Mouse (Mus musculus) neural tube, embryonic 11.5 days (tissue): Measurements from ENCODE around the gene Cfap126. TPM values are rescaled to one million over a fixed set of nuclear protein-coding genes. Genes with fewer than 3 reads are reported as not detected.
"Not testable (repeated sequence)": the region's sequence is repeated elsewhere in the genome, so short reads cannot be mapped to it uniquely, and the experiment has no call there.

Source experiments
- ATAC-seq: fragments of 200-750 bp; cut with Nextera tagmentation; 2 replicates; pipeline ENCODE4 v1.8.0; 2017; ENCODE audit warnings: moderate number of reproducible peaks, mild to moderate bottlenecking, moderate TSS enrichment, moderate library complexity; ENCODE audit not compliant: insufficient read depth, low FRiP score, low TSS enrichment
- DNase-seq: peaks from one replicate; pipeline ENCODE4 v3.0.0-alpha.2; 2015; ENCODE audit warnings: low spot score
- H3K27ac ChIP-seq: fragments of 300-500 bp; sonication (generic); 2 replicates; pipeline ENCODE4 v1.5.1; 2014; ENCODE audit warnings: low read depth, mild to moderate bottlenecking, low read length
- H3K27me3 ChIP-seq: fragments of 300-500 bp; sonication (generic); 2 replicates; pipeline ENCODE4 v1.6.1; 2014; ENCODE audit warnings: mild to moderate bottlenecking, low read length, mixed read lengths; ENCODE audit not compliant: control insufficient read depth, insufficient read depth
- H3K36me3 ChIP-seq: fragments of 300-500 bp; sonication (generic); 2 replicates; pipeline ENCODE4 v1.6.1; 2014; ENCODE audit warnings: mild to moderate bottlenecking, low read length, moderate library complexity, mixed read lengths; ENCODE audit not compliant: control insufficient read depth, insufficient read depth
- H3K4me1 ChIP-seq: fragments of 300-500 bp; sonication (generic); 2 replicates; pipeline ENCODE4 v1.6.1; 2014; ENCODE audit warnings: low read length, mixed read lengths; ENCODE audit not compliant: control insufficient read depth, insufficient read depth
- H3K4me2 ChIP-seq: fragments of 300-500 bp; sonication (generic); 2 replicates; pipeline ENCODE4 v1.6.1; 2014; ENCODE audit warnings: low read depth, mild to moderate bottlenecking, moderate library complexity
- H3K4me3 ChIP-seq: fragments of 300-500 bp; sonication (generic); 2 replicates; pipeline ENCODE4 v1.5.1; 2014; ENCODE audit warnings: low read depth, low read length
- H3K9ac ChIP-seq: fragments of 300-500 bp; sonication (generic); 2 replicates; pipeline ENCODE4 v1.6.1; 2014; ENCODE audit warnings: mild to moderate bottlenecking, low read length
- H3K9me3 ChIP-seq: fragments of 300-500 bp; sonication (generic); 2 replicates; pipeline ENCODE4 v1.6.1; 2016; ENCODE audit warnings: low read length; ENCODE audit not compliant: control insufficient read depth
- WGBS: fragments of 180-500 bp; shearing (Covaris S2); extraction: QIAGEN DNeasy Blood & Tissue Kit; methylation state at CpG from one replicate; pipeline ENCODE4 v1.1.7; 2014; 5-methylcytosine and 5-hydroxymethylcytosine counted together
- polyA plus RNA-seq: library from polyadenylated mRNA; unstranded; fragments of >200 nt; fragmentation: Nextera tagmentation; extraction: Ambion mirVana; gene quantifications from 2 replicates; pipeline ENCODE4 v1.2.1, GENCODE M21; 2014

Gene Cfap126
- polyA plus RNA-seq, 1 experiment from 2014 or later = 2.2 TPM

- H3K9me3 ChIP-seq, DNase-seq: not testable (repeated sequence)
These were observed 41.5 kb upstream of the Cfap126 start for GRCm38 (mm10) chr1:171072217-171072616.

GRCm38 (mm10) chr1:171074283-171074682 lies 39.4 kb upstream of the Cfap126 start:
- H3K4me2 ChIP-seq, H3K4me3 ChIP-seq, H3K9ac ChIP-seq, H3K27ac ChIP-seq, H3K9me3 ChIP-seq, H3K4me1 ChIP-seq, H3K36me3 ChIP-seq: not testable (repeated sequence)
- DNase-seq (peak; percentile 34), ATAC-seq (peak; percentile 29; the same call in 1 of the 2 replicates)
- 24% methylated on average over 4 of the region's 10 CpGs for WGBS
- H3K27me3 ChIP-seq = peaks cover 33% of the 10 kb centered on the region

More at GRCm38 (mm10) chr1:171072217-171072616, 41.5 kb upstream of the Cfap126 start:
- no CpG with 5 or more reads among the region's 45 CpGs for WGBS
- not testable (repeated sequence) for H3K27ac ChIP-seq, H3K4me2 ChIP-seq, H3K36me3 ChIP-seq, H3K4me1 ChIP-seq, H3K9ac ChIP-seq, H3K4me3 ChIP-seq
- peaks cover 28% of the 10 kb centered on the region for H3K27me3 ChIP-seq
- peak; percentile 46 for ATAC-seq

GRCm38 (mm10) chr1:171076176-171076575 lies 37.5 kb upstream of the Cfap126 start:
- not testable (repeated sequence) for DNase-seq, ATAC-seq, H3K4me1 ChIP-seq, H3K36me3 ChIP-seq, H3K27ac ChIP-seq, H3K9me3 ChIP-seq, H3K4me3 ChIP-seq, H3K4me2 ChIP-seq, H3K9ac ChIP-seq
- WGBS = 78% methylated on average over 3 of the region's 5 CpGs
- peaks cover 22% of the 10 kb centered on the region for H3K27me3 ChIP-seq

GRCm38 (mm10) chr1:171077192-171077591 lies 36.5 kb upstream of the Cfap126 start:
- H3K4me3 ChIP-seq, H3K36me3 ChIP-seq, H3K4me2 ChIP-seq, ATAC-seq, H3K4me1 ChIP-seq, DNase-seq, H3K9me3 ChIP-seq, H3K9ac ChIP-seq, H3K27ac ChIP-seq: not testable (repeated sequence)
- H3K27me3 ChIP-seq = peaks cover 22% of the 10 kb centered on the region
- 42% methylated on average over 5 of the region's 5 CpGs for WGBS

GRCm38 (mm10) chr1:171077955-171078354 lies 35.8 kb upstream of the Cfap126 start:
- not testable (repeated sequence) for H3K4me2 ChIP-seq, H3K36me3 ChIP-seq, H3K4me1 ChIP-seq, H3K9ac ChIP-seq, H3K27ac ChIP-seq, DNase-seq, H3K9me3 ChIP-seq
- 0 out of 2 replicates have a peak, but pooled peaks have one; percentile 15 for ATAC-seq
- WGBS = 2% methylated on average over 15 of the region's 27 CpGs
- Histone ChIP-seq H3K27me3 (peaks cover 22% of the 10 kb centered on the region), H3K4me3 (peak overlapping the region; percentile 12; the same call in 1 of the 2 replicates)

GRCm38 (mm10) chr1:171078419-171078818 lies 35.3 kb upstream of the Cfap126 start:
- not testable (repeated sequence) for H3K4me2 ChIP-seq, H3K9me3 ChIP-seq, H3K9ac ChIP-seq, ATAC-seq, H3K4me1 ChIP-seq, H3K36me3 ChIP-seq, H3K27ac ChIP-seq
- WGBS = 22% methylated on average over 11 of the region's 12 CpGs
- DNase-seq = peak; percentile 20
- H3K4me3 ChIP-seq = 0 out of 2 replicates have a peak overlapping the region, but pooled peaks have one; percentile 2
- H3K27me3 ChIP-seq = peaks cover 22% of the 10 kb centered on the region

GRCm38 (mm10) chr1:171079345-171079744 lies 34.4 kb upstream of the Cfap126 start:
- peak; percentile 62 for ATAC-seq
- not testable (repeated sequence) for H3K4me1 ChIP-seq, H3K36me3 ChIP-seq, H3K9ac ChIP-seq, DNase-seq, H3K4me3 ChIP-seq, H3K9me3 ChIP-seq, H3K4me2 ChIP-seq, H3K27ac ChIP-seq
- 0% methylated on average over 1 of the region's 35 CpGs for WGBS
- peaks cover 16% of the 10 kb centered on the region for H3K27me3 ChIP-seq

- not testable (repeated sequence) for H3K36me3 ChIP-seq, H3K27ac ChIP-seq, H3K4me2 ChIP-seq, H3K4me1 ChIP-seq, H3K9ac ChIP-seq, DNase-seq, H3K9me3 ChIP-seq, H3K4me3 ChIP-seq
- WGBS = no CpG with 5 or more reads among the region's 43 CpGs
- H3K27me3 ChIP-seq = peaks cover 15% of the 10 kb centered on the region
- peak; percentile 40 for ATAC-seq
These were observed 33.9 kb upstream of the Cfap126 start for GRCm38 (mm10) chr1:171079825-171080224.

- not testable (repeated sequence) for H3K36me3 ChIP-seq, H3K9ac ChIP-seq, H3K9me3 ChIP-seq, DNase-seq, H3K4me3 ChIP-seq, H3K4me2 ChIP-seq, H3K4me1 ChIP-seq, H3K27ac ChIP-seq
- peaks cover 27% of the 10 kb centered on the region for H3K27me3 ChIP-seq
- 33% methylated on average over 7 of the region's 17 CpGs for WGBS
- ATAC-seq = peak; percentile 30
These were observed 32.0 kb upstream of the Cfap126 start for GRCm38 (mm10) chr1:171081512-171082231.
